Mouse (Mus musculus) R1 (cell line): ENCODE measurements around the gene Exoc3.
A peak's percentile ranks its signal among the peaks of the same experiment; 100 is the strongest.

Experiments used
- DNase-seq: peaks from one replicate; pipeline ENCODE4 v3.0.0-alpha.2; 2018; ENCODE audit warnings: low read depth, low spot score

Gene Exoc3

DNA sequence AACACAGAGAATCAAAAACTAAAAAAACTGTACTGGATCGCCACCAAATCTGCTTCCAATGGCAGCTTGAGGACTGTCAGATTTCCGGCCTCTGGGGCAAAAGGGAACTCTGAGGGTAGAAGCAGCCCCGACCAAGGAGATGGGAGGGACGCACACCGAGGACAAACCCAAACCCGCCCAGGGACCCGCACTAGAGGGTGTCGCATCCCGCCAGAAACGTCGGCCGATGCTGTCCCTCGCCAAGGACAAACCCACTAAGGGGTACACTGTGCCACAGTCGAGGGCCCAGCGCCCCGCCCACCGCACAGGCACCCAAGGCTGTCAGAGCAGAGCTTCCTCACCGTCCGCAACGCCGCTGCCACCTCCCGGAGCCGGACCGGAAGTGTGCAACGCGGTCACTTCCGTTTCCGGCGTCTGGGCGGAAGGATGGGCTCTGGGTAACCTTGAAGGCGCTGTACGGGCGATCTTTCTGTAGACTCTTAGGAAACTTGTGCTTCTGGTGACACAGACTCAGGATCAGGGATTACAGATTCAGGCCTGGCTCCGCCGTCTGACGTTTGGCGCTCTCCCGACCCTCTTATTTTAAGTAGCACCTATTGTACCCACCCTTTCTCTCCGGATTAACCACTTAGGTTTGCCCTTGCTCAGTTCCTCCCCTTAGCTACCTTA, at the start of gene Exoc3:
Exoc3 (minus strand) TSS at position 416 of the 669 bp plus-strand sequence.
- DNase-seq, result peak; percentile 93

DNA sequence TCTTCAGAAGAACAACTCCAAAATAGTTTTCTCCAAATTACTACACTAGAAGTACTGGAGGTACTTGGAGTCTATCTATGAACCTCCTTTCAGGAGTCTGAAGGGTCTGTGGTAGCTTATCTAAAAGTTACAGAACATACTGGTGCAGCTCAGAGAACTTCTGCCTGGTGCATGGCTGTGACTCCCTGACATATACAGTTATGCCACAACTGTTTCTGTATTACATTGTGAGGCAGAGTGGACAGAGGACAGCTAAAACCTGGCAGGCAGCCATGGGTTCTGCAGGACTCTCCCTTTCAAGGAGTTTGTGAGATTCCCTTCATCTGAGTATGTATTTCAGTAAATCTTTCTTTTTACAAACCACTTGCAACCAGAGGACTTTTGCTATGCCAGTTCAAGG, 38.0 kb upstream of the Exoc3 start:
- no peak for DNase-seq

DNA sequence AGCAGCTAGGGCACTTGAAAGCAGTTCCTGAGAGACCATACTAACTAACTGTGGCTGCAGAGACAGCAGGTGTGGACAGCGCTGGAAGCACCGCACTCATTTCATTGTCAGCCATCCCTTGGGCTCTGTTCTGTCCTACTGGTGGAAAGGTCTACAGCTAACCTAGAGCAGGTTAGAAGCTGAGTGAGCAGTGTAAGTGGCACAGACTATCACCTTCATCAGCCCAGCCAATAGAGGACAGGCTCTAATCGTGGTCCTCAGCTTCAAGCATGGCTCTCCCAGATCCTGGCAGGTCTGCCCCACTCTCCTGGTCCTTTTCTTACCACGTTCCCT, 37.3 kb upstream of the Exoc3 start:
- no peak for DNase-seq

DNA sequence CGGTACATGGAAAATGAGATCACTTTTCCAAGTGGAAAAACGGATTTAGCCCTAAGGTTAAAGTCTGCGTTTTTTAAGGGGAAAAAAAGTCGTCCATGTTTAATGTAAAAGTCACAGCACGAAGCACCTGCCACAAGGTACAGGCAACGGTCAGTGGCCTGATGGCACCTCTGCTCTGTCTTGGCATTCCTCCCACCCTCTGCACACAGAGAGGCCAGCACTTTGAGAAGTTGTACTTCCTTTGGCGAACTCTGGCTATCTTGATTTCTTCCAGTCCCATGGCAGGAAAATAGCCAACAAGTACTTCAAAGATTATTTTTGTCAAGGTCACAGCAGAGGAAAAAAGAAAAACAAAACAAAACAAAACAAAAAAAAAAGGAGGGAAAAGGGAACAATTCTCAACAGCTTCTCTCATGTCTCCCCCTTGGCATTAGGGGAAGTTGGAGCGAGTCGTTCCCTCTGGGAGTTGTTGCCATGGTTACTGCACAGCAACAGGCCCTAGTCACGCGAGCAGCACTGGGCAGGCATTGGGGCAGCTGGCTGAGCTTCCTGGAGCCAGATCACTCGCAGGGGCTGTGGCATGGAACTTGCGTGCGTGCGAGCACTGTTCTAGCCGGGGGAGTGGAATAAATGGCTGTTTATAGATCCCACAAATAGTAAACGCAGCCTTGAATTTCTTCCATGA, 36.8 kb upstream of the Exoc3 start:
- DNase-seq, result peak; percentile 72

DNA sequence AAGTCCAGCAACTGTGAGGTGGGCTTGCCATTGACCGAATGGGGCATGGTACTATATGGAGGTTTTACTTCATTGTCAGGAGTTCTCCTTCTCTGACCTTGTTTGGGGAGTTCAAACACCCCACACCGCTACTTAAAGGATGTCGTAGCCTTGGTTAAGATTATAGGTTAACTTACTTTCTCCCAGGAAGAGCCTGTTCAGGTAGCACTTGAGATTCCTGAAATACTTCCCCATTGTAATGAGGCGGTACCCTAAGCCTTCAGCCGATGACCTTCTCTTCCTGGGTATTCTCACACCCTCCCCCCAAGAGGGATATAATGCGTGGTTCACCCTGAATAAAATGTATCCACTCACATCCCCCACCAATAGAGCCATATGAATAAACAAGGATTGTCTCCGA, 29.0 kb upstream of the Exoc3 start:
- DNase-seq, result peak; percentile 5

DNA sequence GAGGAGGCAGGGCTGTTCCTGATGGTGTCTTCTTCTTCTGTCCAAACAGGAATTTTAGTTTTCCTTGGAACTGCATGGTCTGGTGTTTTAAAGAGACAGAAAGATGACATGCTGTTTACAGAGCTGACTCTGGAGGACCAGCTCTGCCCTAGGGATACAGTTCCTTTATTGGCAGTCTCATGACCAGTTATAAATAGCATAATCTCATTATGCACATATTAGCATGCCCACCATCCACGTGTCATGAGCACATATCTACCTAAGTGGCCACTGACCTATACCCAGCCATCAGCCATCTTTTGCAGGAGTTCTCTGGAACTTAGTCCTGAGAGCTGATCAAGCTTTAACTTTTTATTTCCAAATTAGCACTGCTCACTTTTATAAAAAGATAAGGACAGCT, 12.1 kb upstream of the Exoc3 start:
- DNase-seq, result no peak

DNA sequence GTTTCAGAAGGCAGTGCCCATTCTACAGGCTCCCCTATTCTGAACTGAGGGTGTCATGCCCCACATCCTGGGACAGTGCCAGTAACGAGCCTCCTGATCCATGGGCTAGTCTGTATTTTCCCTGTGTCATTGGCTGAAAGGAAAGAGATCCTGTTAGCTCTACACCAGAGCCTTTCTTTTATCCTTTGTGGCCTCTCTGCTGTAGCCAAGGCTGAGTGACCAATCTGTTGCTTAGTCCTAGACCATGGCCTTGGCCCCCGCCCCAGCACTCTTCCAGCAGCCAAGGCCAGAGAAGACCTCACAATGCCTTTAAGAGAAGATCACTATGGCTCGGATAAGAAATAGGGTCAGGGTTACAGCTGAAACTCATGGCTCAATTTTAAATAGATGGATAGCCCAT, 9.9 kb upstream of the Exoc3 start:
- DNase-seq, result no peak

DNA sequence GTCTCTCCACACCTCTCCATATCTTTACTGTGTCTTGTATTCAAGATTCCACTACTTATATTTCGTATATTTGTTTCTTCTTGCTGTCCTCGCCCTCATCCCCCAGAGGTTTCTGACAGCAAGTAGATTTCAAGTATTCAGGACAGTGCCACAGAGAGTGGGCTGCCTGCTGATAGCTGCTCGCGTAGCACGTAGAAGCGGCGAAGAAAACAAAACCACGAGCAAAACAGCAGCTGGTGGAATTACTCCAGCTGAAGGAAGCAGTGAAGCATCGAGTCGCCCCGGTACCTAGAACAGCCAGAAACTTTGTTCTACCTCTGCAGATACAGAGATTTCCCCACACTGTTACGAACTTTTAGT, 434 bp upstream of the Exoc3 start:
- DNase-seq, result no peak

DNA sequence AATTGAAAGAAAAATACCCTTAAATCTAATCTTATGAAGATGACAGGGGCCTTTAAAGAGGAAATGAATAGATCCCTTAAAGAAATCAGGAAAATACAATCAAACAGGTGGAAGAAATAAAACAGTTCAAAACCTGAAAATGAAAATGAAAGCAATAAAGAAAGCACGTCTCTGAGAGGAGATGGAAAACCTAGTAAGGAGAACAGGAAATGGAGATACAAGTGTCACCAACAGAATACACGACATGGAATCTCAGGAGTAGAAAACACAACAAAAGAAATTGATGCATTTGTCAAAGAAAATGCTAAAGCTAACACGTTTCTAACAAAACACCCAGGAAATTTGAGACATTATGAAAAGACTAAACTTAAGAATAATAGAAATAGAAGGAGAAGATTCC, 12.1 kb downstream of the Exoc3 start:
- DNase-seq, result no peak

DNA sequence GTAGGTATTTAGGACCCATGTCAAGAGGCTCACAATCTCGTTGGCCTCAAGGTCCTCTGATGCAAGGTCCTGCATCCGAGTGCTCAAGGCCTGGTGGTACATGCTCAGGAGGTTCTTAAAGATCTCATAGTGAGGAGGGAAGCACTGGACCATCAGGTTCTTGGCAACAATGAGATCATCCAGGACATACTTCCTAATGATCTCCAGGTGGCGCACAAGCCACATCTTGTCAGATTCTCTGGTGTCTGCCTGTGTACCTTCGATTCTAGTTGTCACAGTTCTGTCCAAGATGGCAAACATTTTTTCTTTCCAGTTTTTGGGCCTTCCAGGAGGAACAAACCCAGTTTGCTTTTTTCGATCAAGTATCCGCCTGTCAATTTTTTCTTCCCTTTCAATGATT, 15.9 kb downstream of the Exoc3 start:
- DNase-seq, result peak; percentile 61

DNA sequence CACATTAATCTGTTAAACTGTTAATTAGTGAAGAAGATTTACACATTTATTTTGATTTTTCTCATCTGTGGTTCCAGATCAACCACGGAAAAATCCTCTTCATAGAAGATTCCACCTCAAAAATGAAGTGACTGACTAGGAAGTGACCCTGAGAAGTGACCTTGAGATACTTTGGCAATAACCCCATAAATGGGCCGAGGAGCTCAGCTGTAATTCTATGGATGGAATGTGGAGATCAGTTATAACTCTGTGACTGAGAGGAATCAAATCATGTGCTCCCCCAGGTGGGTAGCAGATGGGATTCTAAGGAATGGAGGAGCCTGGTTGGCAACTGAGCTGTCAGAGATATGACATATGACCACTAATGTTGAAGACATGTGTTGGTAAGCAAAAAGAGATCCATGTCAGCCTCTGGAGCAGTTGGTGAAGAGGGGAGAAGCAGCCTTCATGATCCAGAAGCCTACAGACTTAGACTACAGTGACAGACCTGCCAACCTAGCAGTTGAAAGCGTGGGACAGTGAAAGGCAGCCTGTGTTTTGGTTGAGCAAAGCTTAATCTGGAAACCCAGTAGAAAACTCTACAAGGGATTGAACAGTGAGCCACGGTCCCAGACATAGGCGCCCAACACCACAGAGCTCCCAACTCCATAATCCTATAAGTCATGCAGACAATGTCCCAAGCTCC, 25.4 kb downstream of the Exoc3 start:
- no peak for DNase-seq

DNA sequence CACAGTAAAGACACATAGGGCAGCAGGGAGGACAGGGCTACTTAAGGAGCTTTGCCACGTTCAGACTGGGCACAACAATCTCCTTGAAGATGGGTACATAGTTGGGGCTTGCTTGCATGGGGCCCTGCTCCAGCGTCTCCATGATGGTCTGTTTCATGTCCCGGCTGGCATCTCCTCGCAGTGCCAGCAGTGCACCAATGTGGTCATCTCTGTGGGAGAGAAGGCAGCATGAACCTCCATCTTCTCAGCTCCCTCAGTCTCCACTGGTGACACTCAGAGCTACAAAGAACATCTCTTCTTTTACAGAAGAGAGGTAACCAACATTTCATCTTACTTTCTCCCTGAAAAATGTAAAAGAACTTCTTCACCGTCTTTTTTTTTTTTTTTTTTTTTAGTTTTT, 36.5 kb downstream of the Exoc3 start:
- DNase-seq, result no peak

DNA sequence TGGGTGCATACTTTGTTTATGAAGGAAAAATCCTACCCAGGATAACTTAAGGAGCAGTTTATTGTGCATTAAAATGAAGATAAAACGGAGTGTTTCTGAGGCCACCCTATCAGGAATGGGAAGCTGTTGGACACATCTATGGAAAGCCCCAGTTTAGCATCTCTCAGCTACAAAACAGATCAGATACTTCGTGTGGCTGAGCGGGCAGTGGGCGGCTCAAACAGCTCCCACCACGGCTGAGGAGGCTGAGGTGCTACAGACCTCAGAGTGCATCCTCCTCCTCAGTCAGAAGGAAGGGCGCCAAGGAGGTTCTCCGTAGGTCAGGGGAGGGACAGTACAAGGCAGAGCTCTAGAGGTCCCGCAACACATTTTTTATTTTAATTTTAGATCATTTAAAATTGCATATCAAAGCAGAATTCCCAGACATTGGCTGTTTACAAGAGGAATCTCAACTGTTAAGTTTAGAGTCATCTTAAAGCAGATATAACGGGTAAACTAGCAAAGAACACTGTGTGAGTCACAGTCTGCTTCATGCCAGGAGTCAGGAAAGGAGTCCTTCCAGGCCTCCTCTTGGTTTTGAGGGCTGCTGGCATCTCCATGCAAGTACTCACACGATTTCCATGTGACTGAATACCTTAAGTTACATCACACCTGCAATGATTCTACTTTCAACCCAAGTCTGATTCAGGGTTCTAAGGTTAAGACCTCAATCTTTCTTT, 38.9 kb downstream of the Exoc3 start:
- DNase-seq, result no peak

DNA sequence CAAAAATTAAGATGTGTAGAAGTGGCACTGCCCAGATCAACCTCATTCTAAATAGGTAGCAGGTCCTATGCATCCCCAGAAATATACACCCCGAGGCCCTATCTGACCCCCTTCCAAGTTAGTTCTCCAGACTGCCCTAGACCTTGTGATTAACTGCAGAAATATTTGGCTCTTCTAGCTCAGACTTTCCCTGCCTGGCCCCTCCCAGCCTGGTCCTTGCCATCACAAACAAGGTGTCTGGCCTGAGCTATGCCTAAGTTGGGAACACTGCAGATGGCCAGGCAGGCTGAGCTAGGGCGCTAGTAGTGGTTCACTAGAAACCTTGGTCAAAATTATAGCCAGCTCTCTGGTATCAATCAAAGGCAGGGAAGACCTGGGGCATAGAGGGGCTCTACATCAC, 41.0 kb downstream of the Exoc3 start:
- no peak for DNase-seq

DNA sequence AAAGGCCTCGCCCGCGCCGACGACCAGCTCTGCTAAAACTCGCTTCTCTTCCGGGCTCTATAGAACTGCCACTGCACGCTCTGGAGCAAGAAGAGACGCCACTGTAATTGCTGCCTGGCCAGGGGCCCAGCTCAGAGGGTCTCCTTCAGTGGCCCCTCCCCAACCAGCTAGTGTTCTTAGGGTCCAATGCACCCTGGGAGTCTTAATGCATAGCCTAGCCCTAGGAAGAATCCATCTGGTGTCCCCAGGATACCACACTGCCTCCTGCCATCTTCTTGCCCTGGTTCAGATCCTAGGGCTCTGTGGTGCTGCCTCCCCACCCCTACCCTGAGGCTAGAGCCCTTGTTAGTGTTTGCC, 41.5 kb downstream of the Exoc3 start:
- no peak for DNase-seq

DNA sequence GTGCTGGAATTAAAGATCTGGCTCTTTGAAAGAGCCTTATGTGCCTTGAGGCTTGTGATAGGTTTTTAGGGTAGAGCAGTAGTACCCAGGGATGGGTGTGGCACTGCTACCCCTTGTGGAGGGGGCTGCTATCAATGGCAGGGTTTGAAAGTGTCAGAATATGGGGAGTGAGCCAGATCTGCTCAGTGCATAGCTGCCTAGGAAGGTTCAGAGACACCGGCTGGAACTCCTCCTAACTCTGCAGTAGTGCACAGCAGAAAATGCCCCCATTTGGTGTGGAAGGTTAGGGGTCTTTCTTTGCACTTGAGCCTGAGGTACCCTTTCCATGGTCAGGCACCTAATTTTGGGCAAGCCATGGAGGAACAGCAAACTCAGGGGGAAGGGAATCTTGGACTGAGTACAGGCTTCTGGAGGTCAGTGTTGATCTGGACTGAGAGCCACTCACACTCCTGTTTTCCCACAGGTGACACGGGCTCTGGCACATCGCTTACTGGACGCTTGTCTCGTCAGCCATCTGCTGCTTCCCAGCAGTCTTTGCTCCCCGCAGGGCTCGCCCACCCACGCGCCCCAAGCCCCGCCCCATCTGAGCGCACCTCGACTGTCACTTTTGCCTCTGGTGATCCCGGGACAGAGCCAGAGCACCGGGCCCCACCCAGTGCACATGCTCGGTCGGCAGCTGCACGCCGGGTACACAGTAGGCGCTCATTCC, 42.0 kb downstream of the Exoc3 start:
- DNase-seq, result peak; percentile 33

DNA sequence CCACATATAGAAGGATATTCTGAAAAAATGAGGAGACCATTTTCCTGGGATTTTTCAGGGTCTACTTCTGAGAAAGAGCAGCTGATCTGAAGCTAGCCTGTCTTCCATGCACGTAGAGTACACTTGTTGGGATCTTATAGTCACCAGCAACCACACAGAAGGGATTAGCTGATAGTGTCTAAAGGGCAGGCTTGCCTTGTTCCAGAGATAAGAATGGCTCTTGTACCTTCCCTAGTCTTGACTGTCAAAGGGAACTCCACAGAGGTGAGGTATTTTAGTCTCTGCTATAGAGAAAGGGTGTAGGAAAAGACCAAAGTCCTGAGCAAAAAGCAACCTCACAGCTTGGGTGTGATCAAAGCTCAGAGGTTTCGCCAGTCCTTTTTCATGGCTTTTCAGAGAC, 61.2 kb downstream of the Exoc3 start:
- DNase-seq, result no peak

DNA sequence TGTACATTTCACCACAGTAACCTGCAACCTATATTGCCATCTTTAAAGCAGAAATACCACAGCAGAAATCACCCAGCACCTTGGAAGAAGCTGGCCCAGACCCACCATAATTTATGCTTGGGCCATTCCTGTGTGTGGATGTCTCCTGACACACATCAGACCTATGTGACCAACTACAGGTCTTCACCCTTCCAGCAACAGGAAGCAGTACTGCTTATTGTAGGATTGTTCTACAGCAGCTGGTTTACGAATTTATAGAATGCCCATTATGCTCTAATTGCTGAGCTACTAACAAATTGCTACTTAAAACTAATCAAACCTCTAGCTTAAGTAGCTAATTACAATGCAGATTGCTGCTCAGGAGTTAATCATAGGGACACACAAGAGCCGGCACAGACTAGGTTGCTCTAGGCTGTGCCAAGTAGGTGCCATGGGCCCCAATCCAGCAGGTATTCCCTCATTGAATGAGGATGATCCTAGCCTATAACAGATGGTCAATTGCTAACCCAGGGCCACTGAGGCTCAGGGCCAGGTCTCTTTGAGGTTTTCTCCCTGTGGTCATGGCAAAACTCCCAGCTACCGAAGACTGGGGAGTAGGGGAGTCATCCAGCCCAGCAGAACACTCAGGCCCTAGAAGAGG, 62.4 kb downstream of the Exoc3 start:
- no peak for DNase-seq

DNA sequence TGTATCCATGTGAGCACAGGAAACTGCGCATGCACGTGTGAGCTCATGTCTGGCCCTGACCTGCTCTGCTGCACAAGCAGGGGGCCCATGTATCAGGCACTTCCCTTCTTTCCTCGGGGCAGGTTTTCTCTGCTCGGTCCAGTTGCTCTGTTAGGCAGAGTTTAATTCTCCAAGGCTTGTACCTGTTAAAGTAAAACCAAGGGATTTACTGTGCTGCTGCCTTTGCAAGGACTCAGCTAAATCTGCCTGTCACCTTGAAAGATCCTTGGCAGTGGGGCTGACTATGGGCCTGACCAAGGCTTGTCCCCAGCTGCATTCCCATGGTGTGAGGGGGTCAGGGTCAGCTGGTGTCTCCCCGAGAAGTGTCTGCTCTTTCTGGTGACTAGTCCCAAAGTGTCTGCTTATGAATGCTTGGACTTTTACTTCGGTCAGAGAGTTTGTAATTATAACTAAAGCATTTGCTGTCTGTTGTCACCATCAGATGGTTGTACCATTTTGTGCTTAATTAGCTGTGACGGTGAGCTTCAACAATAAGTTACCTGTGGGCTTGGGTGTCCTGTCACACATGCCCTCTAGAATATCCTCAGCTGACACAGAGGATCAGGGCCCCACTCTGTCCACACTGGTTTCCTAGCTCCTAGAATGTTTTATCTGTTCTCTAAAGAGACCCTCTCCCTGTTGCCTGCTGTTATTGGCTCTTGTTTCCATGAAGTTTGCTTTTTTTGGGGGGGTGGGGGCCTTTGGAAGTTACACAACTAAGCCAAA, 64.2 kb downstream of the Exoc3 start:
- no peak for DNase-seq

DNA sequence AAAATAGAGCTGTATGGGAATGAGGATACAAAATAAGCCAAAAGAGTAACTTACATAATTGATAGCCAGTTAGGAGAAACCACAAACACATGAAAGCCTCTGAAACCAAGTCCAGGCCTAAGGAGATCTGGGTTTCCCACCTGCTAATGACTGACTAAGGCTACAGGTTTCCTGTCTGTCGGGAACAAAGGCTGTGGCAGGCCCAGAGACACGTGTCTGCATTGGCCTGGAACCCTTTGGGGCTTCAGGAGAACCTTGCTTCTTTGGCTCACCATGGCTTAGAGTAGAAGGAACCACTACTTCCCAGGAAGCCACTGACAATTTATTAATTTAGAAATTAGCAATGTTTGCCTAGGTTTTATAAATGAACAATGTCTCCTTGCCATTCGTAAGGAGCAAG, 65.2 kb downstream of the Exoc3 start:
- no peak for DNase-seq

DNA sequence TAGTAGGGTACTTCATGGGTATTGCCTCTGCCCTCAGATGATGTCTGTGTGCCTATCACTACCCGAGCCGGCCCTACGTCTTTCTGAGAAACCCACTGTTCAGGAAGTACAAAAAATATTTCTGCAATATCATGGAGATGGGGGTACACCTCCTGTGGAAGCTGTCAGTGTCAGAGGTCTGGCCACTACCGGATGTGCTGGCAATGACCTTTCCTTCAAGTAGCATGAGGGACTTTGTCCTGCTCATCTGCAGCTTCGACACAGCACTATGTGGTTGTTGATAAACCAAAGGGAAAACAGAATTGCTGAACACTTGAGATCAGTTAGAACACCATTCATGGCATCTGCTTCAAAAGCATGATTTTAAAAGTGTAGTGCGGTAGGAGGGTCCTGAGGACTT, 67.7 kb downstream of the Exoc3 start:
- DNase-seq, result no peak
